Mouse (Mus musculus): ENCODE results near the gene Gm49337.
A peak's percentile ranks its signal among the peaks of the same experiment; 100 is the strongest.

The Gm49337 gene

GRCm38 (mm10) chr4:116322127-116322526 is 148.9 kb downstream of the Gm49337 start:
- no peak for DNase-seq (ENCODE audit: extremely low spot score, low spot score)

DNA sequence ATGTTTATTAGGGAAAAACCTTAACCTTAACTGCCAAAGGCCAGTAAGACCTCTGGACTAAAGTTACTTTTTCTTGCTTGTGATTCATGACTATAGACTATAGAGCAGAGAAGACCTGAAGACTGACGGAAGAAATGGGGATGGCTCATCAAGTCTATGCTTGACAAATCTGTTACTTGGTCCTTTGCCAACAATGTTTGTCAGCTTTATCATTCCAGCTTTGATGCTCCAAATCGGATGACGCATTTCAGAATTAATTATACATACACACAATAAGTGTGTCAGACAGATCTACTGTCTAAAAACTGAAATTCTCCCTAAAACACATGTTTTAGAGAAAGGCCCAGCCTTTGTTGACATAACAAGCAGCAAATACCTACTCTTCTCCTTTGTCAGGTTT is 156.1 kb downstream of the Gm49337 start:
- DNase-seq (ENCODE audit: extremely low spot score, low spot score), result no peak

DNA sequence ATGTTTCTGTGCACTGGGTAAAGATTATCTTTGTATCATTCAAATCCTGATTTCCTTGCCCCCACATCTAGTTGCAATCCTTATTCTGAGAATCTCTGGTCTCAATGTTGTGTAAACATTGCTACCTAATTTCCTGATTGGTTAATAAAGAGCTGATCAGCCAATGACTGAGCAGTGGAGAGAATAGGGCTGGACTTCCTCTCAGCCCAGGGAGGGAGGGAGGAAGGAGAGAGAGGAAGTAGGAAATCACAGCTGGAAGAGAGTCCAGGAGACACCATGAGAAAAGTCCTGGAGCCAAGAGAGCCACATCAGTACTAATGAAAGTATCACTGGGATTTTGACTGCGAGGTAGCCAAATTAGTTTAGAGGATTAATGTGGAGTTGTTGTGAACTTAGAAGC is 163.1 kb downstream of the Gm49337 start:
- no peak for DNase-seq (ENCODE audit: extremely low spot score, low spot score)

DNA sequence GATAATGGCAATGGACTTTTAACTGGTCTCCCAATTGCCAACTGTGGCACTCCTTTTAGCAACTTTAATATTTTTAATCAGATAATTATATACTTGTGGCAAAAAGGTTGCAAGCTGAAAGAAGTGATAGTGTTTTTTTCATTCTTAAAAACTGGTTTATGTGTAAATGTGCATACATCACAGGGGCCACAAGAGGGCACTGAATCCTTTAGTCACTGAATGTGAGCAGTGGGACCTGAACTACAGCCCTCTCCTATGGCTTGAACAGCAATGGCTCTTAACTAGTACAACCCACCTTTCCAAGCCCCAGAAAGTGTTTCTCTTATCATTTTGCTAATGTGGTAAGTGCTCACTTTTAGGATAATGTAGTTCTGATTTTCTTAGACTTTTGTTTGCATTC is 168.9 kb downstream of the Gm49337 start:
- peak; percentile 28 for DNase-seq (ENCODE audit: extremely low spot score, low spot score)
